Mouse (Mus musculus) olfactory bulb, adult 2 months (tissue): Measurements from ENCODE around the gene Chrnd.

ENCODE experiments used
- CTCF ChIP-seq: fragments of 200-500 bp; IDR thresholded peaks from 2 replicates; pipeline ENCODE4 v1.5.1; 2012; ENCODE audit warnings: low read depth, mild to moderate bottlenecking, low read length, moderate library complexity; ENCODE audit not compliant: insufficient read depth
- POLR2A ChIP-seq: fragments of 200-500 bp; IDR thresholded peaks from 2 replicates; pipeline ENCODE4 v1.6.1; 2012; ENCODE audit warnings: mild to moderate bottlenecking, low read depth, low read length, moderate library complexity; ENCODE audit not compliant: insufficient read depth

DNA sequence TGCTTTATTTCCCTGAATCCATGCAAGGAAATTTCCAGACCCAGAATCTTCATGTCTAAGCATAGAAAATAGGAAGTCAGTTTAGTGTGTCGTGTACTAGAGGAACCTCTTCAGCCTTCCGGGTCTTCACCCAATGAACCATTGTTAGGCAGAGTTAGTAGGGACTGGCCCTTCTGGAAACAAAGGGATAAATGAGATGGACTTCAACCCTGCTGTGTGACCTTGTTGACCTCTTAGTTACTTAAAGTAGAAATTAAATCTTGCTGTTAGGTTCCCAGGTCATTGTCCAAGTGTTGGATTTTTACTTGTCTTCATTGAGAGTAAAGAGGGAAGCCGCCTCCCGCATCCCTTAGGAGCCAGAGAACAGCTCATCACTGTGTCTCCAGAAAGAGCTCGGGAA is 40.2 kb downstream of the Chrnd start:
- no peak for TF ChIP-seq CTCF
- TF ChIP-seq POLR2A, result no peak
